Mouse (Mus musculus) B cell, adult 67 days (primary cell): Measurements from ENCODE around the gene Olfr380. TPM values are rescaled to one million over a fixed set of nuclear protein-coding genes. Genes with fewer than 3 reads are reported as not detected.

ENCODE experiments used
- total RNA-seq, 2 experiments: library from RNA; stranded (reverse); gene quantifications; 4 replicates each; pipeline ENCODE4 v1.2.4; 2023

The Olfr380 gene
- not detected for total RNA-seq

DNA sequence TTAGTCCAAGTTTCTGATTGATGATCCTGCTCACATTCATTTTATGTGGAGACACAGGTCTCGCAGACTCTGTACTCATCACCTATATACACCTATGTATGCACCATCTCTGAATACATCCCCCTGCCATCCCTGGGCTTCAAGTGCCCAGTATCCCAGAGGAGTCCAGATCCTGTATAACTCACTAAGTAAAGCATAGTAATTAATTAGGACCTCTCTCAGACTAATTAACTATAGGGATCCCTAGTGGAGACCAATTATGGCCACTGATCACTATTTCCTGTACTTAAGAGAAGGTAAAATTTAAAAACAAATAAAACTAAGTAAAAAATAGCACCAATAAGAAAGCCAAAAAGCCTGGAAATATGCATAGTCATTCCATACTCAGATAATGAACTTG, at the start of gene Olfr380:
Gene Olfr380, minus strand, starts transcription at position 101 of the 400 bp plus-strand sequence.

DNA sequence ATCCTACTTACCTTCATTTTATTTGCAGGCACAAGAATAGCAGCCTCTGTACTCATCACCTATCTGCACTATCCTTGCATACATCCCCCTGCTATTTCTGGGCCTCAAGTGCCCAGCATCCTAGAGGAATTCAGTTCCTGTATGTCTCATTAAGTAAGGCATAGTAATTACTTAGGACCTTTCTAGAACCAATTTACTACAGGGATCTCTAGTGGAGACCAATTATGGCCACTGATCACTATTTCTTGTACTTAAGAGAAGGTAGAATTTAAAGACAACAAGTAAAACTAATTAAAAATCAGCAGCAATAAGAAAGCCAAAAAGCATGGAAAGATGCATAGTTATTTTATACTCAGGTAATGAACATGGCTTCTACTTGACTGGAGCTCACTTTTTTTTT, 34.2 kb upstream of the Olfr380 start, which contains the start of gene Olfr381:
Gene Olfr381, minus strand, starts transcription at position 101 of the 400 bp plus-strand sequence.

DNA sequence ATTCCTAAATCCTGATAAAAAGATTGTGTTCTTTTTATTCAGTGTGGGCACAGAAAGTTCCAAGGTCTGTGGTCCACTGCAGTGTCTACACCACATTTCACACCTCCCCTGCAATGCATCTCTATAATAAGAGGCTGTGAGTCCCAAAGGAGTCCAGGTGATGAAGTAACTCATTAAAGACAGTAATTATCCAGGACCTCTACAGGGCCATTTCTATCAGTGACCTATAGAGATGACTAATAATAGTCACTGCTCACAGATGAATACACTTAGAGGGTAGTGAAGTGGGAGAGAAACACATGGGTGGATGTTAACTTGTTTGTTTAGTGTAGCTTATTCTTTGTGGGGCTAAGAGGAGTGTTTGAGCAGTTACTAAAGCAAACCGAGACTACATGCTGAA, 28.9 kb downstream of the Olfr380 start, which contains the start of gene Olfr378:
Gene Olfr378, minus strand, starts transcription at position 101 of the 400 bp plus-strand sequence.

Other genes with a start within 250 kb of the Olfr380 start
- gene Trpv1, start 223.2 kb downstream of the Olfr380 start, total RNA-seq = under 1 TPM in 1 of 2 experiments, not detected in 1; 0.21 TPM
- not detected for gene Trpv3, start 190.1 kb downstream of the Olfr380 start, total RNA-seq
- gene Aspa, start 127.9 kb downstream of the Olfr380 start, total RNA-seq = not detected
- not detected for gene Gm49340, start 127.8 kb downstream of the Olfr380 start, total RNA-seq
- not detected for gene Spata22, start 127.8 kb downstream of the Olfr380 start, total RNA-seq
- gene Olfr20, start 106.7 kb downstream of the Olfr380 start, total RNA-seq = not detected
- not detected for gene Olfr376, start 86.3 kb downstream of the Olfr380 start, total RNA-seq
- not detected for gene Olfr1, start 57.9 kb downstream of the Olfr380 start, total RNA-seq
- not detected for gene Olfr378, start 29.0 kb downstream of the Olfr380 start, total RNA-seq
- gene Olfr381, start 34.1 kb upstream of the Olfr380 start, total RNA-seq = not detected
- gene Olfr382, start 59.7 kb upstream of the Olfr380 start, total RNA-seq = not detected
- gene Olfr385, start 135.5 kb upstream of the Olfr380 start, total RNA-seq = not detected
- not detected for gene Olfr384, start 141.1 kb upstream of the Olfr380 start, total RNA-seq
- gene Zfp735, start 231.3 kb upstream of the Olfr380 start, total RNA-seq = not detected